Mouse (Mus musculus): ENCODE data around the gene Nxpe4. TPM values are rescaled to one million over a fixed set of nuclear protein-coding genes. Genes with fewer than 3 reads are reported as not detected.

Gene Nxpe4
- polyA plus RNA-seq, 1 experiment from 2014 or later: 8.7 TPM

DNA sequence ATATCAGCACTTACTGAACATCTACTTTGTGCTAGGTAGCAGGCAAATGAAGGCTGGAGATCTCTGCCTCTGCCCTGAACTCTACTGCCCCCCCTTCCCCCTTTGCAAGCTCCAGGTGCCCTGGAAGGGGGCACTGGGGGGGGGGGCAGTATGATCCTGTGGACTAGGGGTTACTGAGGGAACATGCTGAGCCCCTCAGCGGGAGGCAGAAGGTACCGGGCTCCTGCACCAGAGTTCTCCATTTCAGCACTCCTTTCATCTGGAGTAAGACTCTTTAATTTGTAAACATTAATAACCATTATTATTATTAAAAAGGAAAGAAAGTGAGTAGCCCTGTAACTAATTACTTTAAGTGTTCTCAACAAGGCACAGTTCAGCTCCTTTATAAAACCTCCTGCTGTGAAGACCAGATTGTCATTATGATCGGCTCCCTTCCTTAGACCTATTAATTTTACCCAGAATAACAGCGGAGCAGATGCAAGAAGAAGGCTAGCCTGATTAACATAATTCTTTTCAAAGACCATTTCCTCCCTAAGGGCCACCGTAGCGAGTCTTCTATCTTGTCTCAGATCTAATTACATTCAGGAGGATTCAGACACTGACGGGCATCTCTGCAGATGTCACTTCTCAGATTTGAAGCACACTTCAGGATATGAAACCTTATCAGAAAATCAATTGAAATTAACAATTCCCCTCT lies 21.0 kb downstream of the Nxpe4 start:
- no peak overlapping the region for H3K4me3 ChIP-seq (ENCODE audit: low read depth, low read length)
- ATAC-seq (ENCODE audit: low read depth): no peak
- no peak overlapping the region for H3K9ac ChIP-seq (ENCODE audit: low read depth, low read length)
- WGBS (ENCODE audit: insufficient replicate concordance): 60% methylated on average over 7 of the region's 7 CpGs
- no peaks in the 10 kb centered on the region for H3K36me3 ChIP-seq (ENCODE audit: control insufficient read depth, insufficient read depth)
- H3K4me1 ChIP-seq (ENCODE audit: control insufficient read depth, low read depth, low read length): no peaks in the 10 kb centered on the region
- no peaks in the 10 kb centered on the region for H3K9me3 ChIP-seq (replicated peaks; ENCODE audit: control insufficient read depth, low read length)
- no peaks in the 10 kb centered on the region for H3K27me3 ChIP-seq (ENCODE audit: control insufficient read depth, insufficient read depth, low read depth, low read length)
- H3K27ac ChIP-seq (ENCODE audit: low read length): no peak overlapping the region
- H3K4me2 ChIP-seq (ENCODE audit: low read depth, low read length): no peak overlapping the region

DNA sequence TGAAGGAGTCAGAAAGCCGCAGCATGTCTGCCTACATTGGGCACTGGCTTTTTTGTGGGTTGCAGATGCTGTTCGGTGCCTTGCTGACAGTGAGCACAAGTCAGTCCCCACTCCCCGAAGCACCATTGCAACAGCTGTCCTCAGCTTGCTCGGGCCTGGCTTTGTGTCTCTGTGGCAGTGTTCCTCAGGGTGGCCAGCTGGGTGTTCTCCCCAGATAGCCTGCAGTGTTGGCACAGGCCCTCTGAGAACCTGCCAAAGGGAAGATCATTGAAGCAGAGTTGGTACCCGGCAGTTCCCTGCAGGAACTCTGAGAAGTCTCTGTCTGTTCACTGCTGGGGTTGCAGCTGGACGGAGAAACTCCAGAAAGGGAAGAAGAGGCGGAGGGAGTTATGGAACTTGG lies 22.5 kb downstream of the Nxpe4 start:
- H3K4me1 ChIP-seq (ENCODE audit: control insufficient read depth, low read depth, low read length): no peaks in the 10 kb centered on the region
- ATAC-seq (ENCODE audit: low read depth): no peak
- no peak overlapping the region for H3K9ac ChIP-seq (ENCODE audit: low read depth, low read length)
- no peak overlapping the region for H3K4me3 ChIP-seq (ENCODE audit: low read depth, low read length)
- WGBS (ENCODE audit: insufficient replicate concordance): 61% methylated on average over 7 of the region's 7 CpGs
- no peaks in the 10 kb centered on the region for H3K27me3 ChIP-seq (ENCODE audit: control insufficient read depth, insufficient read depth, low read depth, low read length)
- H3K36me3 ChIP-seq (ENCODE audit: control insufficient read depth, insufficient read depth): no peaks in the 10 kb centered on the region
- no peak overlapping the region for H3K4me2 ChIP-seq (ENCODE audit: low read depth, low read length)
- no peak overlapping the region for H3K27ac ChIP-seq (ENCODE audit: low read length)
- no peaks in the 10 kb centered on the region for H3K9me3 ChIP-seq (replicated peaks; ENCODE audit: control insufficient read depth, low read length)

GRCm38 (mm10) chr9:48188854-48189253 lies 27.0 kb downstream of the Nxpe4 start:
- Histone ChIP-seq H3K4me3 (ENCODE audit: low read depth, low read length) (no peak overlapping the region), H3K27ac (ENCODE audit: low read length) (no peak overlapping the region), H3K27me3 (ENCODE audit: control insufficient read depth, insufficient read depth, low read depth, low read length) (no peaks in the 10 kb centered on the region), H3K4me1 (ENCODE audit: control insufficient read depth, low read depth, low read length) (no peaks in the 10 kb centered on the region), H3K36me3 (ENCODE audit: control insufficient read depth, insufficient read depth) (no peaks in the 10 kb centered on the region), H3K9me3 (replicated peaks; ENCODE audit: control insufficient read depth, low read length) (no peaks in the 10 kb centered on the region), H3K9ac (ENCODE audit: low read depth, low read length) (no peak overlapping the region), H3K4me2 (ENCODE audit: low read depth, low read length) (no peak overlapping the region)
- ATAC-seq (ENCODE audit: low read depth): no peak
- WGBS (ENCODE audit: insufficient replicate concordance): 45% methylated on average over 6 of the region's 6 CpGs

DNA sequence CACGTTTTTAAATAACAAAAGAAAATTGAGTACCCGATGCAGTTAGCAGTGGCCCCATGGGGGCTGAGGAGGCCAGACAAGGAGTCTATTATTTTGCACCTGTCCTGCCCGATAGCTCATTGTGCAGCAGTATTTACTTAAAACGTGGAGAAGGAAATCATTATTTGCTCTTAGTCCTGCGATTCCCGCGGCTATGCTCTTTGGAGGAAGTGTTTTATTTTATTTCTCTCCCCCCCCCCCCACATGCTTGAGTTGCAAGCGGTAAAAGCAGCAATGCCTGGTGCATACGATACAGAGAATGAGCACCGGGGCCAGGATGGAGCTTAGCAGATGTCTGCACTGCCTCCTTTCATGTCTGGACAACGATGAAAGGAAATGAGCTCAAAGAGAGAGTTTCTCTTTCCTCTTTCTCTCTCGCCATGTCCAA lies 35.6 kb downstream of the Nxpe4 start:
- no peaks in the 10 kb centered on the region for H3K9me3 ChIP-seq (replicated peaks; ENCODE audit: control insufficient read depth, low read length)
- no peaks in the 10 kb centered on the region for H3K4me1 ChIP-seq (ENCODE audit: control insufficient read depth, low read depth, low read length)
- no peaks in the 10 kb centered on the region for H3K36me3 ChIP-seq (ENCODE audit: control insufficient read depth, insufficient read depth)
- H3K9ac ChIP-seq (ENCODE audit: low read depth, low read length): no peak overlapping the region
- H3K27ac ChIP-seq (ENCODE audit: low read length): no peak overlapping the region
- no peak overlapping the region for H3K4me2 ChIP-seq (ENCODE audit: low read depth, low read length)
- no peak for ATAC-seq (ENCODE audit: low read depth)
- H3K4me3 ChIP-seq (ENCODE audit: low read depth, low read length): no peak overlapping the region
- H3K27me3 ChIP-seq (ENCODE audit: control insufficient read depth, insufficient read depth, low read depth, low read length): no peaks in the 10 kb centered on the region
- WGBS (ENCODE audit: insufficient replicate concordance): 66% methylated on average over 12 of the region's 12 CpGs

DNA sequence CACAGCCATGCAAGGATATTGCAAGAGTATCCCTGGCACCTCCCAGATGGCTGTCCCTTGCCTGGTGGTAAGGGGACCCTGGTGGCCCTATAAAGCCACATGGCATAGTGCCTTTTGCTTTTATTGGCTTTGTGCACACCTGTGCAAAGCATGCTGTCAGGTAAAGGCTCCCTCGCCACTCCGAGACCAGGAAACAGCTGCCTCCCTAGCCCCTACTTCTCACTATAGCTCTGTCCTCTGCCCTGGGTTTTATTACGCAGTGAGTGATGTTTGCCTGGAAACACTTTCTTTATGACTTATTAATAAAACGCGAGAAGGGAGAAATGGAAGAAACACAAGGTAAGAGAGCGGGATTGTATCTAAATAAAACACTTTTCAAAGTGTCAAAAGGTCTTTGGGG lies 49.1 kb downstream of the Nxpe4 start:
- 71% methylated on average over 6 of the region's 6 CpGs for WGBS (ENCODE audit: insufficient replicate concordance)
- Histone ChIP-seq H3K4me3 (ENCODE audit: low read depth, low read length) (no peak overlapping the region), H3K36me3 (ENCODE audit: control insufficient read depth, insufficient read depth) (no peaks in the 10 kb centered on the region), H3K4me1 (ENCODE audit: control insufficient read depth, low read depth, low read length) (no peaks in the 10 kb centered on the region), H3K9ac (ENCODE audit: low read depth, low read length) (no peak overlapping the region), H3K9me3 (replicated peaks; ENCODE audit: control insufficient read depth, low read length) (no peaks in the 10 kb centered on the region), H3K27ac (ENCODE audit: low read length) (no peak overlapping the region), H3K4me2 (ENCODE audit: low read depth, low read length) (no peak overlapping the region), H3K27me3 (ENCODE audit: control insufficient read depth, insufficient read depth, low read depth, low read length) (no peaks in the 10 kb centered on the region)
- no peak for ATAC-seq (ENCODE audit: low read depth)

- no peak for ATAC-seq (ENCODE audit: low read depth)
- Histone ChIP-seq H3K27me3 (ENCODE audit: control insufficient read depth, insufficient read depth, low read depth, low read length) (no peaks in the 10 kb centered on the region), H3K4me2 (ENCODE audit: low read depth, low read length) (no peak overlapping the region), H3K9me3 (replicated peaks; ENCODE audit: control insufficient read depth, low read length) (no peaks in the 10 kb centered on the region), H3K4me3 (ENCODE audit: low read depth, low read length) (no peak overlapping the region), H3K36me3 (ENCODE audit: control insufficient read depth, insufficient read depth) (no peaks in the 10 kb centered on the region), H3K27ac (ENCODE audit: low read length) (no peak overlapping the region), H3K4me1 (ENCODE audit: control insufficient read depth, low read depth, low read length) (no peaks in the 10 kb centered on the region), H3K9ac (ENCODE audit: low read depth, low read length) (no peak overlapping the region)
- 60% methylated on average over 5 of the region's 5 CpGs for WGBS (ENCODE audit: insufficient replicate concordance)
These were observed 50.1 kb downstream of the Nxpe4 start for GRCm38 (mm10) chr9:48211912-48212311.

DNA sequence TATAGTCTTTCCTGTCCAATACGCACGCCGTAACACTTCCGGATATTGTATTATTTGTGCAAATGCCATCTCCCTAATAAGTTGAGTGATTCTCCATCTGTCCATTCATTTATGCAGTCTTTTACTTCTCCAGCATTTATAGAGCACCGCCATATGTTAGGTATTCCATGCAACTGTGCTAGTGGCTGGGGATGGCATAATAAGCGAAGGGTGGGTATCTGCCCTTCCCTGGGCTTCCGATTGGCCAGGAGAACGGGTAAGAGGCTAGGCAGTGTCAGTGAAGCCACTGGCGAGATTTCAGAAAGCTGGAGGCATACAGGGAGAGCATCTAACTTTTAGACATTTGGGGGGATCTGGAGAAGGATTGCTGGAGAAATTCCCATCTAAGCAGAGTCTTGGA lies 52.9 kb downstream of the Nxpe4 start:
- no peak for ATAC-seq (ENCODE audit: low read depth)
- Histone ChIP-seq H3K9ac (ENCODE audit: low read depth, low read length) (no peak overlapping the region), H3K27me3 (ENCODE audit: control insufficient read depth, insufficient read depth, low read depth, low read length) (no peaks in the 10 kb centered on the region), H3K4me1 (ENCODE audit: control insufficient read depth, low read depth, low read length) (no peaks in the 10 kb centered on the region), H3K27ac (ENCODE audit: low read length) (no peak overlapping the region), H3K4me3 (ENCODE audit: low read depth, low read length) (no peak overlapping the region), H3K9me3 (replicated peaks; ENCODE audit: control insufficient read depth, low read length) (no peaks in the 10 kb centered on the region), H3K4me2 (ENCODE audit: low read depth, low read length) (no peak overlapping the region), H3K36me3 (ENCODE audit: control insufficient read depth, insufficient read depth) (no peaks in the 10 kb centered on the region)
- 68% methylated on average over 9 of the region's 9 CpGs for WGBS (ENCODE audit: insufficient replicate concordance)

DNA sequence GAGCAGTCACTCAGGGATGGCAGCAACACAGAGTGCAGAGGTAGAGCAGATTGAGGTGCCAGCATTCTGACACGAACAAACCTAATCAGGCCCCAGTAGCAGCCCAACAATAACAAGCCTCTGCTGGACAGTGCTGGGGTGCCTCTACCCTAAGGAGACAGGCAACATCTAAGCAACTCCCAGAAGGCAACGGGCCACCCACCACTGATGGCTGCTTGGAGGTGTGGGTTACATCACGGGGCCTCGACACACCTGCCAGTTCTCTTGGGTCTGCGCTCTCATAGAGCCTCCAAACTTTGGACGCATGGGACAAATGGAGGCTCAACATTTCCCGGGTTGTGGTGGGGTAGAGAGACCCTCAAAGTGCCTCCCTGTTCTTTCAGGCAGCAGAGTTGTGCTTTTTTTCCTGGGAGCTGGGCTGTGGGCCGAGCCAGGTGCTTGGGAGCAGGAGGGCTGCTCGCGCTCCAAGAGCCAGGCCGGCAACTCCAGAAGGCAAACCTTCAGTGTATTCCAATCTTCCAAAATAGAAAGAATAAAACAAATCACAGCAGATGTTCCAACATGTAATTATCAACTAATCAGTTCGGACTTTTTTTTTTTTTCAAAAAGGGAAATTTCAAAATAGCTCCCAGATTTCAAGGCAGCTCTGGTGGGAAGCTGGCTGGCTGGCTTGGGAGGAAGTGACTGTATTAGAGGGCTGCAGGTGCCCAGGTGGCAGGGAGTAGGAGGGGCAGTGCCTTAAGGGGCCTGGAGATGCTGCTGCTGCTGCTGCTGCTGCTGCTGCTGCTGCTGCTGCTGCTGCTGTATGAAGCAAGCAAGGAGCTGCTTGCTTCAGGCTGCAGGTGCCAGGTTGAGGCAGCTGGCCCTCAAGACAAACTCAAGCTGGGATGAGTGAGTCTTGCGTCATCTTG lies 54.5 kb downstream of the Nxpe4 start:
- ATAC-seq (ENCODE audit: low read depth): no peak
- Histone ChIP-seq H3K27ac (ENCODE audit: low read length) (no peak overlapping the region), H3K4me2 (ENCODE audit: low read depth, low read length) (no peak overlapping the region), H3K4me3 (ENCODE audit: low read depth, low read length) (no peak overlapping the region), H3K36me3 (ENCODE audit: control insufficient read depth, insufficient read depth) (no peaks in the 10 kb centered on the region), H3K9ac (ENCODE audit: low read depth, low read length) (no peak overlapping the region), H3K27me3 (ENCODE audit: control insufficient read depth, insufficient read depth, low read depth, low read length) (no peaks in the 10 kb centered on the region), H3K9me3 (replicated peaks; ENCODE audit: control insufficient read depth, low read length) (no peaks in the 10 kb centered on the region), H3K4me1 (ENCODE audit: control insufficient read depth, low read depth, low read length) (no peaks in the 10 kb centered on the region)
- WGBS (ENCODE audit: insufficient replicate concordance): 66% methylated on average over 13 of the region's 13 CpGs

- H3K27ac ChIP-seq (ENCODE audit: low read length): no peak overlapping the region
- H3K9ac ChIP-seq (ENCODE audit: low read depth, low read length): no peak overlapping the region
- 60% methylated on average over 3 of the region's 3 CpGs for WGBS (ENCODE audit: insufficient replicate concordance)
- no peak overlapping the region for H3K4me3 ChIP-seq (ENCODE audit: low read depth, low read length)
- H3K27me3 ChIP-seq (ENCODE audit: control insufficient read depth, insufficient read depth, low read depth, low read length): no peaks in the 10 kb centered on the region
- ATAC-seq (ENCODE audit: low read depth): no peak
- H3K9me3 ChIP-seq (replicated peaks; ENCODE audit: control insufficient read depth, low read length): no peaks in the 10 kb centered on the region
- no peaks in the 10 kb centered on the region for H3K36me3 ChIP-seq (ENCODE audit: control insufficient read depth, insufficient read depth)
- H3K4me2 ChIP-seq (ENCODE audit: low read depth, low read length): no peak overlapping the region
- no peaks in the 10 kb centered on the region for H3K4me1 ChIP-seq (ENCODE audit: control insufficient read depth, low read depth, low read length)
These were observed 68.9 kb downstream of the Nxpe4 start for GRCm38 (mm10) chr9:48230706-48231105.
